Mouse (Mus musculus): Measurements from ENCODE around the gene Plekhh3.
A peak's percentile ranks its signal among the peaks of the same experiment; 100 is the strongest.

The Plekhh3 gene

DNA sequence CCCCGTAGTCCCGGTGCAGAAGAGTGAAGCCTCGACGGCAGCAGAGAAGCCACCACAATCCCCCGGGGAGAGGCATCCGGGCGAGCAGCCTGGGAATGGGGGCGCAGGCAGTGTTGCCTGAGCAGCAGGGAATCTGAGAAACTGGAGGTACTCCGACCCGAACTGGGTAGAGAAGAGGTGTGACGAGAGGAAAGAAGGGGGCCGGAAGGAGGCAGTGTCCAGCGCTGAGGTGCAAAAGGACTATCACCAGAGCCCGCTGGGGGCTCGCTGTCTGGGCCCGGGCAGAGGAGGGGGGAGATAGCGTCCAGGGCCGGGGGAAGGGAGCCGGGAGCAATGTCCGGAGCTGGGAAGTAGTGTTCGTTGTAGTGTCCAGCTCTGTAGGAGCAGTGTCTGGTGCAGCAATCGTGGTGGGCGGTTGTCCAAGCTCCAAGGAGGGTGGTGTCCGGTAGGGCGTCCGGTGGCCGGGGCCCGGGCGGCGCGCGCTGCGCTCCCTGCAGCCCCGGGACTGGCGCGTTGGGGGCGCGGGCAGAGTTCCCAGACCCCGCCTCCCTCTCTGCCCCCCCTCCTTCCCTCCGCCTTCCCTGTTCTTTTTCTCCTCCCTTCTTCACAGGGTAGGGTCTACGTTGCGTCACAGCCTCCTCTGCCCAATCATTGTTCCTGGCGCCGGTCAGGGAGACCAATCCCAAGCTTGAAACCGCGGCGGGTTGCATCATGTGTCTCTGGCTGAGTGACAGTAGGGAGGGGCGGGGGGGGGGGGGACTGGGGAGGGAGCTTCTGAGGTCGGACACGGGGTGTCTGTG is at the start of gene Plekhh3:
Gene Plekhh3 (minus strand): TSS at position 541 of the 800 bp plus-strand sequence.
- DNase-seq, result peak; percentile 92

- DNase-seq, result no peak
Measured at GRCm38 (mm10) chr11:101220853-101221252, 49.7 kb upstream of the Plekhh3 start.

DNA sequence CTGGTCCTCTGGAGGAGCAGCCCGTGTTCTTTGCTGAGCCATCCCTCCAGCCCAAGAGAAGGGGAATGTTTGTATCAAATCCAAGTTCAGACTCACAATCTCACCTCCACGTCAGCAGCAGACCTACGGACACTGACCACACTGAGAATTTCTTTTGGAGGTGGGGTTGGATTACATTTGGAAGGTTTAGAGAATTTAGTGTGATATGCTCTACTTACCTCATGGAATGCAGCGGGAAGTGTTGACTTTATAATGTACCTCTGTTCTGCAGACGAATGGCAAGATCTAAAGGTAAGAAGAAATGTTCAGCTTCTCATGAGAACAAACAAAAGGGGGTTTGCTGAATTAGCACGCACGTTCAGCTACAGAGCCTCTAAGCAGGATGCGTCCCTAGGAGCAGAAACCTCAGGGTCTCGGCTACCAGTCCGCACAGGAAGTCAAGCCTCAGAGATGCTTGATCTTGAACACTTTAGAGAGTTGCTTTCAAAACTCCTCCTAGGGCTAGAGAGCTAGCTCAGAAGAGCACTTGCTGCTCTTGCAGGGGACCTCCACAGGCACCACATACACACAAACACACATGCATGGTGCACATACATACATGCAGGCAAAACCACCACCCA is 47.4 kb upstream of the Plekhh3 start:
- DNase-seq, result no peak

- no peak for DNase-seq
Measured at GRCm38 (mm10) chr11:101216936-101217335, 45.8 kb upstream of the Plekhh3 start.

DNA sequence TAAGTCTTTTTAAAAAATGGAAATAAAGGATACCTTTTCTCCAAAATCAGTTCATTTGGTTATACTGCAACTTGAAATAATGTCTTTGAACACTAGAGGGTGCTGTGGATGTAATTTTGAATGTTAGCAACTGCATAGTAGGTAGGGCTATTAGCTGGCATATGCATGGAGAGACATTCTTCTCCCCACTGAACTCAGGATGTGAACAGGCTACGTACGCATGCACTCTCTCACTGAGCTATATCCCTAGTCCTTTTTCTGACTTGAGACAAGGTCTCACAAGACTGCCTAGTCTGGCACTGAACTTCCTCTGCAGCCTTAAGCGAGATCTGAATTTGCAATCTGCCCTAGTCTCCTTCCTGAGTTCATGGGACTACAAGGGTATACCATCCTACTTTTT is 40.8 kb upstream of the Plekhh3 start:
- peak; percentile 46 for DNase-seq

DNA sequence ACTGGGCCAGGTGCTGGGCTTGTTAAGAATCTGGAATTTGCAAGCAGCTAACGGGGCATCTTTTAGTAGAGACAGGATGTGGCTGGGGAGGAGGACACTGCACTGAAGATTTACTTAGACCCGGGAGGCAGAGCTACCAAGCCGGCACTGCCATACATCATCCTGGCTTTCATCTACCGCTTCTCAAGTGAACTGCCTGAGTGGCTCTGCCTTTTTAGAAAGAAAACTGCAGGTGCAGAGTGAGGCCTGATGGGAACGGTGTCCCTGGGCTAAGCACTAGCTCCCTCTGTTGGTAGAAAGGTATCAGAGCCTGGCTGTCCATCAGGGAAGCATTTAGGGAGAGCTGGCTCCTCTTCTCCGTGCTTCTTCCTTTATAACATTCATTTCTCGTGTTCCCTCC is 29.8 kb upstream of the Plekhh3 start:
- peak; percentile 76 for DNase-seq

- no peak for DNase-seq
Measured at GRCm38 (mm10) chr11:101199555-101199954, 28.4 kb upstream of the Plekhh3 start.

DNA sequence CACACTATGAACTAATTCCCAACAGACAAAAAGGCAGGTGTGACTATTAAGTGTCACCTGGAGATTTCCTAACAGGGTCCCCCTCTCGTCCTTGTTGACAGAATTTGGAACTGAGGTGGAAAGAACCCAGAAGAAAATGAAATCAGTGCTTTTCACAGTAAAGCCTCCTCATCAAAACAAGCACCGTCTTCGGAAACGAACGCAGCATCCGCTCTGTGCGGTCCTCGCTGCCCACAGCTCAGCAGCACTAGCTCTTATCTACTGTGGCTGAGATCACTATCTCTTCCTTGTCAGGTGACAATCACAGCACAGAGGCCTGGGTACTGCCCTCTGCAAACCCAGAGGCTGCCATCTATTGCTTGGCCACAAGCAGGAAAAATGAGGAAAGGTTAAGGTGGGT is 25.0 kb upstream of the Plekhh3 start:
- DNase-seq, result no peak

DNA sequence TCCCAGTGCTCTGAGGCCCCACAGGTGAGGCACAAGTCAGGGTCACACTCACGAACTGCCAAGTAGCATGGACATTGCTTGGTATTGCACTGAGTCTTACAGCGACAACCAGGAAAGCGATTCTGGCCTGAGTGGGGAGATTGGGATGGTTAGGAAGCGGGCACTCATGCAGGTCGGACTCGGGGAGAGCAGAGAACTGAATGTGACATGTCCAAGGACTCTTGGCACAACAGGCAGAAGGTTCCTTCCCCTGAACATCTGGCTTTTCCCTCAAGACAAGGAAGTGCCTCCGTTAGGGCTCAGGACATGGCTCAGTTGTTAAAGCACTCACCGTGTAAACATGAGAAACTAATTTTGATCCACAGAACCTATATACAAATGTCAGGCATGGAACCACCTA is 24.4 kb upstream of the Plekhh3 start:
- no peak for DNase-seq

- DNase-seq, result no peak
Measured at GRCm38 (mm10) chr11:101195101-101195500, 23.9 kb upstream of the Plekhh3 start.

GRCm38 (mm10) chr11:101194643-101195042 is 23.5 kb upstream of the Plekhh3 start:
- DNase-seq, result no peak

DNA sequence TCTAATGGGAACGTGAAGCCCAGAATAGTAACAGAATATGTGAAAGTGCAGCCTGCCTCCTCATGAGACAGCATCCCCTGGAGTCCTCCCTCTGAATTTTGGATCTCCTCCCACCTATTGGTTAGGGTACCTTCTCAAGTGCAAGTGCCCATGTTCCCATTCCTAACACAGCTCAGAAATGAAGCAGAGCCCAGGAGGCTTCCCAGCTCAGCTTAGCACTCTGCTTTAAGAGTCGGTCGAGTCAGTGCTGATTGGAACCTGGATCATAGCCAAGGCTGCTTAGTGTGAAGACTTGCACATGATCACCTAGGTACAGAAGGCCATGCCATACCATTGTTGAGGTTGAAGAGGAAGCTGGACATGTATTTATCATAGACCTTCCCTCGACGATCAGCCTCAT is 23.0 kb upstream of the Plekhh3 start:
- DNase-seq, result peak; percentile 40

- peak; percentile 45 for DNase-seq
Measured at GRCm38 (mm10) chr11:101193076-101193475, 21.9 kb upstream of the Plekhh3 start.

DNA sequence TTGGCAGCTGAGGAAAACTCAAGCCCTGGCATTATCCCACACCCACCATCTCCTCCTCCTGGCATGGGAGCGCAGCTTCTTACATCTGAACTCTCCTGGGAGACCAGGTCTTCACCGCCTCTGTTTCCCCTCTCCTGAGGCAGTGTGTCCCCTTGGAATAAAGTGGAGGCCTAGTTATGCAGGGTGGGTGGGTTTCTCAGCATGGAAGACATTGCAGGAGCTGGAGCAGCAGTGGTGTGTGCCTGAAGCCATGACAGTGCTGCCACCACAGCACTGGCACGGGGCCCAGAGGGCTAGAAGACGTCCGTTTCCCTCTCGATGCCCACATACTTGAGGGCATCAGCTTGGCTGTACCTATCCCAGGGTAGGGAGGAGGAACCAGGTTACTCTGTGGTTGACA is 21.5 kb upstream of the Plekhh3 start:
- peak; percentile 55 for DNase-seq

DNA sequence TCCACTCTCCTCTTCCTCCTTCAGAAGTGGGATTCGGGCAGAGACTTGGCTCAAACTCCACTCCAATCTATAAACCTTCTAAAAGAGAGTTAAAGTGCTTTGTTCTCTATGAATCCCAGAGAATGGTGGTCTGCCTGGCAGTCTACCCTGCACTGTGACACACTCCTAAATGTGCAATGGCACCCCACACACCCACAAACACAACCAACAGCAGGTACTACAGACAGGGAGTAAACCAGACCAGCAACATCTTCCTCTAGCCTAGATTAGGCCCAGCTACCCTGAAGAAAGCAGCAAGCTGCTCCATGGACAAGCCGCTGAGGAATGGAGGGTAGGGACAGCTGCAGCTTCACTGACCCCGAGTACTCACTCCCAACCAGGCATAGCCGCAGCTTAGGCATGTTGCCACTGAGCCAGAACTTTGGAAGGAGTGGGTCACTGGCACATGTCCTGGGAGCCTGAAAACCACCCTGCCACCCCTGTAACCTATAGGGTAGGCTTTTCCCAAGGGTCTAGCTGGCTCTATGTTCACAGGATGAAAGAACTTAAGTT is 20.8 kb upstream of the Plekhh3 start:
- peak; percentile 43 for DNase-seq

- peak; percentile 55 for DNase-seq
Measured at GRCm38 (mm10) chr11:101190913-101191907, 20.1 kb upstream of the Plekhh3 start.

DNA sequence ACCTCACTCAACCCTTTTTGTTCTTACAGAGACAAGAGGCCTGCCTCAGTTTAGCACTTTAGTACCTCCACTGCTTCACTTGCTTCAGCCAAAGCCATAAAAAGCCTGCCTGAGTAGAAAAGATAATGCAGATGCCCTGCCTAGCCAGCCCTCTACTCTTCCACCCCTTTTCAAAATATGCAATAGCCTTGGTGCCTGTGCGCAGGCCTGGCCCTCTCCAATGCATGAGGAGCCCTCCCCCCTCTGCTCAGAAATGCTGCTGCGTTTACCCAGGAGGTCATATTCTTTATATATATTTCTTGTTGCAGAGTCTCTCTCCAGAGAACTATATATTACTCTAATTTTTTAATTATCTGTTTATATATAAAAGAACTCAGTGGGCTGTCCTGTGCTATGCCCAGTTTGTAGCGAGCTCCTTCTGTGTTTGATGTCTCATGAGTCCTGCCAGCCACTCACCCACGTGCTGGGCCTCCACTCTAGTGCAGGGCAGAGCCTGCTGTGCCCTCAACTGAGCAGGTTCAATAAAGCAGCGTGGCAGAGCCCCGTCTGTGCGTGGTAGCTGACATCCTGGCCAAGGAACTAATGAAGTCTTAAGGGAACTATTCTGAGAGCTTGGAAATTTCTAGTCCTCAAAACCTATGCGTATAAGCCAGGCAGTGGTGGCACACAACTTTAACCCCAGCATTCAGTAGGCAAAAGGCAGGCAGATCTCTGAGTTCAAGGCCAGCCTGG is 19.2 kb upstream of the Plekhh3 start:
- DNase-seq, result peak; percentile 52

DNA sequence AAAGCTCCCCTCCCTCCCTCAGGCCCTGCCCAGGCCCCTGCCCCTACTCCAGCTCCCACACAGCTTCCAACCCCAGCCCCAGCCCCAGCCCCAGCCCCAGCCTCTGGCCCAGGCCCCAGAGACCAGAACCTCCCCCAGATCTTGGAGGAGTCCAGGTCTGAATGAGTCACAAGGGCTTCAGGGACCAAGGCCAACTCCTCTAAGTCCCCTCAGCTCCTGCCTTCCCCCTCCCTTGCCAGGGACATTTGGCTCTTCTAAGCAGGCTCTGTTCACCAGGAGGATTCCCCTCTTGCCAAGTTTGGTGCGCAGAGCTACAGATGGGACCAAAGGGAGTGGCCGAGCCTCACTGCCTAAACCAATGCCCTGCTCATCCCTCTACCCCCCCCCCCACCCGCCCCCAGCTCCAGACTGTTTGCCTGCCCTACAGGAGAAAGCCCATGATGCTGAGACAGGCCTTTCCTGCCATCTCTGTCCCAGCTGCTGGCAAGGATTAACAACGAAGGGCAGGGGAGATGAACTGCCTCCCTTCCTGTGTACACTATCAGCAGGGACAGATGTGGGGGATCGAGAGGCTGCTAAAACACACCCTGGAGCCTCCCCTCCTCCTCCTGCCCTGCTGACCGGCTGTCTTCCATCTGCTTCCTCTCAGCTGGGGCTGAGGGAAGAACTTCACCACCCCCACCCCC is 18.5 kb upstream of the Plekhh3 start:
- DNase-seq, result peak; percentile 89

DNA sequence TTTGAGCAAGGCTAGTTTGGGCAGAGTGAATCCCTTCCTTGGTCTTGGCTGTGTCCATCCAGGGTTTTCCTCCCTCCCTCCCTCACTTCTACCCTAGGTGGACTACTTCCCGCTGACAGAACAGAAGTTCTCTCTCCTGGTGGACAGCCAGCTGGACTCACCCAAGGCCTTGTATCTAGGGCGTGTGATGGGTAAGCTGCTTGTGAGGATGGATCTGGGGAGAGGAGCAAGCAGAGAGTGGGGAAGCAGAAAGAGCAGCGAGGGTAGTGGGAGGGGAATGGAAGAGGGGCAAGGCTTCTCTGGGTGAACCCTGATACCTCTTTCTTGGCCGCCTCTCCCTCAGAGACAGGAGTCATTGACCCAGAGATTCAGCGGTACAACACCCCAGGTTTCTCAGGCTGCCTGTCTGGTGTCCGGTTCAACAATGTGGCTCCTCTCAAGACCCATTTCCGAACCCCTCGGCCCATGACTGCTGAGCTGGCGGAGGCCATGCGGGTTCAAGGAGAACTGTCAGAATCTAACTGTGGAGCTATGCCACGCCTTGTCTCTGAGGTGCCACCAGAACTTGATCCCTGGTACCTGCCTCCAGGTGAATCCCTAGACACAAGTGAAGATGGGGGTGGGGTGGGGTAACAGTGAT is 17.1 kb upstream of the Plekhh3 start:
- DNase-seq, result peak; percentile 88

- peak; percentile 39 for DNase-seq
Measured at GRCm38 (mm10) chr11:101187541-101187940, 16.4 kb upstream of the Plekhh3 start.

All from cerebellum, adult 8-10 months (tissue).